Mouse (Mus musculus) cerebellum, adult 8-10 months (tissue): ENCODE data around the gene Olfr1245.
"Not testable (repeated sequence)": the region's sequence is repeated elsewhere in the genome, so short reads cannot be mapped to it uniquely, and the experiment has no call there.

Experiments used
- DNase-seq: peaks from one replicate; pipeline ENCODE4 v3.0.0; 2022

The Olfr1245 gene

DNA sequence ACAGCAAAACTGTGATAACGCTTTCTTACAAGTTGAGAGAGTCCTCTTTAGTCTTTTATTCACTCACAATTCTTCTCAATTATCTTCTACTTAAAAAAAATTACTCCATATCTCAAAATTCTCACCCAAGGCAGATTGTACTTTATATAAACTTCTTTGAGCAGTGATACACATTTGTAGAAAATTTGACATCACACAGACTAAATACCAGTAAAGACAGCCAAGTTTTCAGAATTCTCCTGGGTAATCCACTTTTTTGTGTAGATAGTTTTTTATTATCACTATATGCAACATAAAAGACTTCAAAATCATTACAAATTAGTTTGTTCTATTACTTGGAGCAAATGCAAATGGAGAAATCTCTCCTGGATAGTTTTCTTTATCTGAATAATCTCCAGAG lies at the start of gene Olfr1245:
TSS of gene Olfr1245 (minus strand) at position 101 of the 400 bp plus-strand sequence.
- no peak for DNase-seq

DNA sequence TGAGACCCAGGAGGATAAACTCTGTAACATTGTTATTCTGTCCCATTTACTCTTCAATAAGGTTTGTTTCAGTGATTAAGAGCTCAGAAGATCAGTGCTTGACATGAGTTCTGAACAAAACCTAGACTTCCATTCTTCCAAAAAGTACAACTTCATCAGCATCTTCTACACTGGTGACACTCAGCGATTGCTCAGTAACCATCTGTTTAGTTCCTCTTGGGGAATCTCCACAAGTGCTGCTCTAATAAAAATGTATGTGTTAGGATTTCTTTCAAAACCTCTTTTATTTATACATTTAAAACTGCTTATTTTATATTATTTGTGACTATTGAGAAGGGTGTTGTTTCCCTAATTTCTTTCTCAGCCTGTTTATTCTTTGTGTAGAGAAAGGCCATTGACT lies 39.9 kb upstream of the Olfr1245 start, which contains the start of gene Olfr1248:
TSS of gene Olfr1248 (minus strand) at position 101 of the 400 bp plus-strand sequence.
- not testable (repeated sequence) for DNase-seq

DNA sequence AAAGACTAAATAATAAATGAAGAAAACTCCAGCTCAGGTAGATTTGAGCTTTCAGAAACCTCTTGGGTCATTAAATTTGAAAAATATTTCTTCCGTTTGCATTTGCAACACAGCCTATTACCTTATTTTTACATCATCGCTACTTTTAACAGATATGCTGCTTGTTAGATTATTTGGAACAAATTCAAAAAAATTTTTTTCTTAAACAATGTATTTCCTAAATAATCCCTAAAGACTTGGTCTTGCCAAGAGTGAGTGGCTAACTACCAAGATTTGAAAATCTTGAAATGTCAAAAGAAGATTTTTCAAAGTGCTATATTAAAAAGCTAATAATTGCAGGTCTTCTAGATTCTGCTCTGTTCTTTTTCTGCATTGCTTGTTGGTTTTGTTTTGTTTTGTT lies 35.8 kb upstream of the Olfr1245 start, which contains the start of gene Olfr1247:
TSS of gene Olfr1247 (minus strand) at position 101 of the 400 bp plus-strand sequence.
- DNase-seq = no peak

DNA sequence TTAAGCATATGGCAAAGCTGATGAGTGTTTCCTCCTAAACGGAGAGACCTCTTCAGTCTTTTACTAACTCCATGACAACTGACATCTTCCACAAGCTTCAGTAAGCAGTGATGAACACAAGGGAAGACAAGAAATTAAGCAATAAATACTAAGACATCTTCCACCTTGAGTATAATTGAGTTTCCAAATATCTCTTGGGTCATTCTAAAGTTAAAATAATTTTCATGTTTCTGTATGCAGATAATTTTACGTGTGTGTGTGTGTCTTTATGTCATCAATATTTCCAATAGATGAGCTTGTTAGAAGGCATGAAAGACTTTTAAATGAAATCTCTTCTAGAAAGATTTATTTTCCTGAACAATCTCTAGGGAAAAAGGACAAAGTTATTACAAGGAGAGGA lies 14.8 kb upstream of the Olfr1245 start, which contains the start of gene Olfr1246:
TSS of gene Olfr1246 (minus strand) at position 101 of the 400 bp plus-strand sequence.
- DNase-seq = no peak

DNA sequence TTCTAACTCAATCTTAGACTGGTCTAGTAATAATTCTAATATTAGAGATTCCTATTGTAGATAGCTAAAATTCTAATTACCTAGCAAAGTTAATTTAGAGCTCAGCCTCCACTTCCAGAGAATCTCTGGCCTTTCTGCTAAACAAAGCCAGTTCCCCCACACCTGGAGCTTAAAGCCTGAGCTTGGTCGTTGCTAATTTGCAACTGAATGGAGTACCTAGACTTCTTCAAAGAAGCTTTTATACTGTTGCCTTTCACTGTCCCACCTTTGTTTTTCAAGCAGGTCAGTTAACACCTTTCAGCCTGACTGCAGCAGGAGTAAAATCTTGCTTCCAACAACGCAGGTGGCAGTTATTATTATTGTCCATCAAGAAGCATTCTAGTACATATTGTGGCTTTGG lies 15.5 kb downstream of the Olfr1245 start:
- not testable (repeated sequence) for DNase-seq

DNA sequence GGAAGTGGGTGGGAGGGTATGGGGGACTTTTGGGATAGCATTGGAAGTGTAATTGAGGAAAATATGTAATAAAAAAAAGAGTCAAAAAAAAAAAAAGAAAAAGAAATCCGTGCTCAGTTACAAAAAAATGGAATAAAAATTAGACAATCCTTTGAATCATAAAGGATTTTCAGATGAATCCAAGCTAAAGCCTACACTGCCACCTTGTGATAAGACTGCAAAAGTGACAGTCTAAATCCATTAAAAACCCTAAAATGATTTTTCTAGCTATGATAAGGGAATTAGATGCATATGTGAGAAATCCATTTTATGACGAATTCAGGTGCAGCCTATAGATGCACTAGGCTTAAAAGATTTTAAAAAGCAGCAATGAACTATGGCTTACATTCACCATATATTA lies 33.7 kb downstream of the Olfr1245 start:
- DNase-seq = no peak

DNA sequence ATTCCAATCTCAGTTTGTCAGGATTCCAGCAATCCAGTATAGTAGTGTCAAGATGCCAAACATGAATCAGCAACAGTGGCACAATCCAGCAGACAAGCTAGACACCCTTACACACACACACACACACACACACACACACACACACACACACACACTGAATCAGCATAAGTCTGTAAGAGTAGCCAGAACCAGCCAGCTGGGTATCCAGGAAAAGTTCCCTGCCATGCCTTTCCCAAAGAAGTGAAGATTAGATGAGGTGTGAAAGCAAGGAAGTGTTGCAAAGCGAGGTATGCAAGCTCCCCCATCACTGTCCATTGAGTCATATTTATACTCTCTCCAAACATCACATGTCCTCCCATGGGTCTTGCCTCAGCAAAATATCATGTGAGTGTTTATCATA lies 38.3 kb downstream of the Olfr1245 start:
- DNase-seq = no peak

DNA sequence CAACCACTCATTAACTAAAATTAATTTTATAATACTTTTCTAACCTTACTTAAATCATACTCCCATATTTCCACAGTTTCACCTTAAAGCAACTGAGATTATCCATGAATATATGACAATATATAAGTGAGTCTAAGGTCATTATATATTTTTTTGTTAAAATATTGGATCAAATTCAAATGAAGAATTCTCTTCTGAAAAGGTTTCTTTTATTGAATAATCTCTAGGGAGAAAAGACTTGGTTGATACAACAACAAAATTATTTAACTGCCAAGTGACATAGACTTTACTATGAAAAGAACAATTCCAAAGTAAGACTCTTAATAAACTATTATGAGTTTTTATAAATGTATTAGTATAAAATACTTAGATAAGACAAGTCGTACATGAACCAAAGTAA lies 46.9 kb downstream of the Olfr1245 start, which contains the start of gene Olfr1243:
TSS of gene Olfr1243 (minus strand) at position 101 of the 400 bp plus-strand sequence.
- no peak for DNase-seq
